Mouse (Mus musculus) CH12F3 (cell line): Measurements from ENCODE around the gene Tsc22d1.

Experiments used
- in situ Hi-C: fragments of 300-500 bp; cut with MboI; formaldehyde crosslinking; loops from 2 replicates; pipeline ENCODE4 v1.14.3; 2020; ENCODE audit warnings: low sequenced_read_pairs

Tsc22d1 gene

GRCm38 (mm10) chr14:76414862-76415780 lies at the start of gene Tsc22d1:
TSS of gene Tsc22d1 (plus strand) at chr14:76414961.
- in situ Hi-C loops = no loop called here

DNA sequence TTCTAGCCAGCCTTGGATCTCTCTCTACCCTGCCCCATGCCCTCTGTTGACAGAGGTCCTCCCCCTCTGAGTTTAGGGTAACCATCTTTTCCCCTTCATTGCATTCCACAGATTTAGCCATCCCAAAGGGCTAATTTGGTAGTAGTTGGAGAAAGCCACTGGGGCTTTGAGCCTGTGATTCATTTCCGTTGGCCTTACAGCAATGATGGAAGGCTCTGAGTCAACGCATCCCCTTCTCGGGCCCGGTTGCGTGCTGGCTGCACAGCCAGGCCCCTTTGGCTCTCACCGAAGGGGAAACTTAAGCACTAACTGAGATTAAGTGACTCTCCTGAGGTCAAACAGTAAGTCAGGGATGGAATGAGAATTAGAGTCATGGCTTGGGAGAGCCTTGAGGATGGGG lies 41.1 kb upstream of the Tsc22d1 start:
- in situ Hi-C loops = no loop called here

DNA sequence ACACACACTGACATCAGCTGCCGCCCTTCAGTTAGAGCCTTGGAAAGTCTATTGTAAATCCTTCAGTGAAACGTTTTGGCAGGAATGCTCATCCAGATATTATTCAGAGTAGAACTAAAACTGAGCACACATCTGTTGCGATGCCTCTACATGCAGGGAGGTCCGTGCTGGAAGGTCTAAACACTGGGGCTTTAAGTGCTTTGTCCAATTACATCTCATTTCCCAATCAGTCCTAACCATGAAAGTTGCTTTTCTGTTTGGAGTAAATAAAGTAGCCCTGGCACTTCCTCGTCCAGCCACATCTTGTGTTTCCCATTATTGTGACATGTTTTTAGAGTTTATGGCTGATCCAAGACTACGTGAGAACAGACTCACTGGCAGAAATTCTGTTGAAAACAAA lies 40.2 kb upstream of the Tsc22d1 start:
- in situ Hi-C loops = no loop called here

GRCm38 (mm10) chr14:76376561-76376960 lies 38.2 kb upstream of the Tsc22d1 start:
- in situ Hi-C loops = no loop called here

GRCm38 (mm10) chr14:76379411-76379810 lies 35.4 kb upstream of the Tsc22d1 start:
- in situ Hi-C loops = no loop called here

DNA sequence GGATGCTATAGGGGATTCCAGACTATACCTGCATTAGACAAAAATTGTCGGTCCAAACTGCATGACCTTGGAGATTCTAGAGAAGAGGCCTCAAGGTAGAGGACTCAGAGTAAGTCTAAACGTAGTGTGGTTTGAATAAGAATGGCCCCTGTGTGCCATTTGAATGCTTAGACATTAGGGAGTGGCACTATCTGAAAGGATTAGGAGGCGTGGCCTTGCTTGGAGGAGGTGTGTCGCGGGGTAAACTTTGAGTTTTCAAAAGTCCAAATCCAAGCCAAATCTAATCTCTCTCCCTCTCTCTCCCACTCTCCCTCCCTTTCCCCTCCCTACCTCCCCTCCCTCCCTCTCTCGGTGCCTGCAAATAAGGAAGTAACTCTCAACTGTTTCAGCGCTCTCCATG lies 26.7 kb upstream of the Tsc22d1 start:
- in situ Hi-C loops = no loop called here

GRCm38 (mm10) chr14:76398251-76398650 lies 16.5 kb upstream of the Tsc22d1 start:
- in situ Hi-C loops = no loop called here

DNA sequence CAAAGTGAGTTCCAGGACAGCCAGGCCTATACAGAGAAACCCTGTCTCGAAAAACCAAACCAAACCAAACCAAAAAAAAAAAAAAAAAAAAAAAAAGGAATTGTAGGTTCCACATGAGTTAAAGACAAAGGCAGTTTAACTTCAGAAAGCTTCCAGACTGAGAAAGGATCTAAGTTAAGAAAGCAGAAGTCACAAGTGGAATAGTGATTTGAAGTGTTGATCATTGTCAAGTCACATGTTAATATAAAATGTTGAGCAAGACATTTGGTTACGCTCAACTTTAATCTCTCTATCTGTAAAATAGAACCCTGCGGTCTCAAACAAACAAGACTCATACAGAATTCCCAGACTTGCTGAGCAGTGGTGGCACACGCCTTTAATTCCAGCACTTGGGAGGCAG lies 12.2 kb upstream of the Tsc22d1 start:
- in situ Hi-C loops = no loop called here

GRCm38 (mm10) chr14:76409111-76409510 lies 5.7 kb upstream of the Tsc22d1 start:
- in situ Hi-C loops = no loop called here

DNA sequence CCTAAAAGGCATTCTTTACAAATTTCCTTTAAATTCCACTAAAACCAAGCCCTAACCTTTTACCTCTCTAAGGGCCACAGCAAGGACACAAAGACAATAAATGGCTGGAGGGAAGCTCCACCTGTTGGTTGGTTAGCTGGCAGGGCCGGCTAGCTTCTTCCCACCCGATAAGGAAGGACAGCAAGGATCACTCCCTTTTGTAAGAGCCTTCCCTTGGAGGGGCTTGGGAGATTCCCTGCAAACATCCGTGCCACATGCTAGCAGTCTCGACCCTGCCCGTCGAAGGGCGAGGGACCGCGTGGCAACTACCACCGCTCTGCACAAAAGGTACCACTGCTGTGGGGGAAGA lies 1.0 kb upstream of the Tsc22d1 start:
- in situ Hi-C loops = no loop called here

- in situ Hi-C loops = no loop called here
Observed at GRCm38 (mm10) chr14:76414122-76414861, 469 bp upstream of the Tsc22d1 start.

- in situ Hi-C loops = no loop called here
Observed at GRCm38 (mm10) chr14:76415781-76416301, 1.1 kb downstream of the Tsc22d1 start.

GRCm38 (mm10) chr14:76416366-76417040 lies 1.7 kb downstream of the Tsc22d1 start:
- in situ Hi-C loops = no loop called here

DNA sequence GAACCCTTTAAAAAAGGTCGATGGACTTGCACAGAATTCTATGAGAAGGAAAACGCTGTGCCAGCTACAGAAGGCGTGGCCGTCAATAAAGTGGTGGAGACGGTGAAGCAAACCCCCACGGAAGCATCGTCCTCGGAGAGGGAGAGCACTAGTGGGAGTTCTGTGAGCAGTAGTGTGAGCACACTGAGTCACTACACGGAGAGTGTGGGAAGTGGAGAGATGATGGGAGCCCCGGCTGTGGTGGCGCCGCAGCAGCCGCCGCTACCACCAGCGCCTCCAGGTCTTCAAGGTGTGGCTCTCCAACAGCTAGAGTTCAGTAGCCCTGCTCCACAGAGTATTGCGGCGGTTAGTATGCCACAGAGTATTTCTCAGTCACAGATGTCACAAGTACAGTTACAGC lies 2.6 kb downstream of the Tsc22d1 start:
- in situ Hi-C loops = no loop called here

GRCm38 (mm10) chr14:76420726-76421125 lies 6.0 kb downstream of the Tsc22d1 start:
- in situ Hi-C loops = no loop called here

DNA sequence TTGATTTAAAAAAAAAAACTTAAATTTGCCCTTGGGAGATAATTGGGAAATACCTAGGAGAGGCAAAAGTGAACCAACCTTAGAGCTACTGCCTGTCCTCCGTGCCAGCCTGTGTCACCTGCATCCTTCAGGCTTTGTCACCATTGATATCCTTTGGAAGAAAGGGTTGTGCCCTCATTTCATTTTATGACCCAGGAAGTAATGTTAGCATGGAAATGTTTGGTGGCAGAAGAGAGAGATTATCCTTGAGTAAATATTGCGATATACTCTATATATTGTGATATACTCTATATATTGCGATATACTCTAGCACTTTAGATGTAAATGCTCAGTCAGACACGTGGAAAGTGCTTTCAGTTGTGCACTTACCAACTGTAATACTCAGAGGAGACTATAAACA lies 6.4 kb downstream of the Tsc22d1 start:
- in situ Hi-C loops = no loop called here

DNA sequence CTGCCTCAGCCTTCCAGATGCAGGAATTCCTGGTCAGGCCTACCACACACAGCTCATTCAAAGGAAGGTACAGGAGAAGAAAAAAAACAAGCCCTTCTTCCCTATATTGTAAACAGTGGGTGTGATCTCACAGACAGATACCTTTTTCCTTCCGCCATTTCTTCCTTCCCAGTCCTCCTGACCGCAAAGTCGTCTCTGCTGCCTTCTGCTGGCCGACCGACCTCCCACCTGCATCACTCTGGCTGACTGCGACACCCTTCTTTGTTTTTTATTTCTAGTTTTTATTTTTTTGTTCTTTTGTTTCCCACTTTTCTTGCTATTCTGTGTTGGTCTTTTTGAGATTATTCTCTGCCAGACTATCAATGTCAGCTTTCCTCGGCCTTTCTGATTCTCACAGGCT lies 10.7 kb downstream of the Tsc22d1 start:
- in situ Hi-C loops = no loop called here

DNA sequence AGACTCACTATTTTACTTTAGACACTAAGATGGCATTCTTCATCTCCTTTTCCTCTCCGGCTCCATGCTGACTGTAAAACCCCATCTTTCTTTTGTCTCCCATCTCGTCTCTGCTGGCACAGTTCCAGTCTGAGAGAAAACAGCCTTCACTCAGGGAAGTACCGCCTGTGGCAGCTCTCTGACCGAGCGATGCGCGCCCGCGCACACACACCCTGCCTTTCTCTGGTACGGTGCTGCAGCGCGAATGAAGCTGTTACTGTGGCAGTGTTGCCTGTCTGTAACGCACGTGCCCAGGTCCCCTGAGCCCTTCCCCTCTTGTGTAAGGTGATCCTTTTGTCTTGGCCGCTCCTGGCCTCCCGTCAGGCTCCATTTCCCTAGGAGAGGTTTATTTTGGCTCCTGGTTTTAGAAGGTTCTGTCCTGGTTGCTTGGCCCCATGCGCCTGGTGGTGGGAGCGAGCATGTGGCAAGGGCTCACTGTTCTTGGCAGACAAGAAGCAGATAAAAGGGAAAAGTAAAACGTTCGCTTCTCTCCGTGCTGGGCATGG lies 11.3 kb downstream of the Tsc22d1 start:
- in situ Hi-C loops = no loop called here

GRCm38 (mm10) chr14:76428855-76429254 lies 14.1 kb downstream of the Tsc22d1 start:
- in situ Hi-C loops = no loop called here

- in situ Hi-C loops = no loop called here
Observed at GRCm38 (mm10) chr14:76431918-76432317, 17.2 kb downstream of the Tsc22d1 start.

GRCm38 (mm10) chr14:76432369-76432768 lies 17.6 kb downstream of the Tsc22d1 start:
- in situ Hi-C loops = no loop called here
